Mouse (Mus musculus): ENCODE data around the gene Bex4. TPM values are rescaled to one million over a fixed set of nuclear protein-coding genes. Genes with fewer than 3 reads are reported as not detected.
"Not testable (repeated sequence)": the region's sequence is repeated elsewhere in the genome, so short reads cannot be mapped to it uniquely, and the experiment has no call there.

Gene Bex4
- polyA plus RNA-seq, 1 experiment from 2014 or later, result 34.1 TPM

- ATAC-seq (ENCODE audit: low read depth) (no peak), DNase-seq (ENCODE audit: low spot score) (peak; percentile 2)
- H3K9ac ChIP-seq (ENCODE audit: low read depth, low read length), result no peak overlapping the region
- no peaks in the 10 kb centered on the region for H3K36me3 ChIP-seq (ENCODE audit: control insufficient read depth, insufficient read depth, low read length)
- no peaks in the 10 kb centered on the region; the same call in 1 of the 2 replicates for H3K27me3 ChIP-seq (replicated peaks; ENCODE audit: control insufficient read depth, insufficient read depth, low read length)
- H3K4me3 ChIP-seq (ENCODE audit: low read depth, low read length), result no peak overlapping the region
- no peak overlapping the region for H3K4me2 ChIP-seq (ENCODE audit: low read depth, low read length)
- no peaks in the 10 kb centered on the region for H3K9me3 ChIP-seq (ENCODE audit: control insufficient read depth, low read length)
- H3K27ac ChIP-seq (replicated peaks; ENCODE audit: low read depth, low read length), result no peak overlapping the region
- no peaks in the 10 kb centered on the region for H3K4me1 ChIP-seq (ENCODE audit: control insufficient read depth, insufficient read depth, low read length)
- WGBS, result 54% methylated on average over 8 of the region's 8 CpGs
Observed at GRCm38 (mm10) chrX:136127038-136127743, 11.6 kb upstream of the Bex4 start.

GRCm38 (mm10) chrX:136127744-136128064, 11.1 kb upstream of the Bex4 start:
- Histone ChIP-seq H3K36me3 (ENCODE audit: control insufficient read depth, insufficient read depth, low read length) (no peaks in the 10 kb centered on the region), H3K4me2 (ENCODE audit: low read depth, low read length) (no peak overlapping the region), H3K4me3 (ENCODE audit: low read depth, low read length) (no peak overlapping the region), H3K27ac (replicated peaks; ENCODE audit: low read depth, low read length) (no peak overlapping the region), H3K9ac (ENCODE audit: low read depth, low read length) (no peak overlapping the region), H3K9me3 (ENCODE audit: control insufficient read depth, low read length) (no peaks in the 10 kb centered on the region), H3K4me1 (ENCODE audit: control insufficient read depth, insufficient read depth, low read length) (no peaks in the 10 kb centered on the region), H3K27me3 (replicated peaks; ENCODE audit: control insufficient read depth, insufficient read depth, low read length) (no peaks in the 10 kb centered on the region; the same call in 1 of the 2 replicates)
- DNase-seq (ENCODE audit: low spot score) (peak; percentile 11), ATAC-seq (ENCODE audit: low read depth) (no peak)
- WGBS, result 20% methylated on average over 5 of the region's 5 CpGs

GRCm38 (mm10) chrX:136135559-136135958, 3.2 kb upstream of the Bex4 start:
- Histone ChIP-seq H3K9me3 (ENCODE audit: control insufficient read depth, low read length) (no peaks in the 10 kb centered on the region), H3K4me3 (ENCODE audit: low read depth, low read length) (no peak overlapping the region), H3K9ac (ENCODE audit: low read depth, low read length) (no peak overlapping the region), H3K27me3 (replicated peaks; ENCODE audit: control insufficient read depth, insufficient read depth, low read length) (peaks cover 2% of the 10 kb centered on the region; the same call in 1 of the 2 replicates), H3K4me1 (ENCODE audit: control insufficient read depth, insufficient read depth, low read length) (no peaks in the 10 kb centered on the region), H3K27ac (replicated peaks; ENCODE audit: low read depth, low read length) (no peak overlapping the region), H3K36me3 (ENCODE audit: control insufficient read depth, insufficient read depth, low read length) (no peaks in the 10 kb centered on the region), H3K4me2 (ENCODE audit: low read depth, low read length) (no peak overlapping the region)
- ATAC-seq (ENCODE audit: low read depth) (no peak), DNase-seq (ENCODE audit: low spot score) (no peak)
- WGBS, result 88% methylated on average over 4 of the region's 4 CpGs

- H3K4me1 ChIP-seq (ENCODE audit: control insufficient read depth, insufficient read depth, low read length); ATAC-seq (ENCODE audit: low read depth); H3K27me3 ChIP-seq (replicated peaks; ENCODE audit: control insufficient read depth, insufficient read depth, low read length); DNase-seq (ENCODE audit: low spot score); H3K36me3 ChIP-seq (ENCODE audit: control insufficient read depth, insufficient read depth, low read length); H3K27ac ChIP-seq (replicated peaks; ENCODE audit: low read depth, low read length); H3K9ac ChIP-seq (ENCODE audit: low read depth, low read length); H3K9me3 ChIP-seq (ENCODE audit: control insufficient read depth, low read length): not testable (repeated sequence)
- peak overlapping the region; percentile 44 for H3K4me2 ChIP-seq (ENCODE audit: low read depth, low read length)
- WGBS, result 37% methylated on average over 5 of the region's 5 CpGs
- H3K4me3 ChIP-seq (ENCODE audit: low read depth, low read length), result peak overlapping the region; percentile 33
Observed at GRCm38 (mm10) chrX:136139640-136140004, 826 bp downstream of the Bex4 start.

- Histone ChIP-seq H3K27me3 (replicated peaks; ENCODE audit: control insufficient read depth, insufficient read depth, low read length) (no peaks in the 10 kb centered on the region), H3K27ac (replicated peaks; ENCODE audit: low read depth, low read length) (no peak overlapping the region), H3K36me3 (ENCODE audit: control insufficient read depth, insufficient read depth, low read length) (no peaks in the 10 kb centered on the region), H3K9me3 (ENCODE audit: control insufficient read depth, low read length) (no peaks in the 10 kb centered on the region), H3K4me1 (ENCODE audit: control insufficient read depth, insufficient read depth, low read length) (no peaks in the 10 kb centered on the region), H3K4me3 (ENCODE audit: low read depth, low read length) (no peak overlapping the region), H3K9ac (ENCODE audit: low read depth, low read length) (no peak overlapping the region), H3K4me2 (ENCODE audit: low read depth, low read length) (no peak overlapping the region)
- ATAC-seq (ENCODE audit: low read depth) (no peak), DNase-seq (ENCODE audit: low spot score) (no peak)
- 81% methylated on average over 5 of the region's 5 CpGs for WGBS
Observed at GRCm38 (mm10) chrX:136141385-136141784, 2.6 kb downstream of the Bex4 start.

- H3K9ac ChIP-seq (ENCODE audit: low read depth, low read length), result no peak overlapping the region
- no peaks in the 10 kb centered on the region for H3K36me3 ChIP-seq (ENCODE audit: control insufficient read depth, insufficient read depth, low read length)
- H3K4me1 ChIP-seq (ENCODE audit: control insufficient read depth, insufficient read depth, low read length), result no peaks in the 10 kb centered on the region
- H3K27me3 ChIP-seq (replicated peaks; ENCODE audit: control insufficient read depth, insufficient read depth, low read length), result no peaks in the 10 kb centered on the region
- H3K9me3 ChIP-seq (ENCODE audit: control insufficient read depth, low read length), result no peaks in the 10 kb centered on the region
- ATAC-seq (ENCODE audit: low read depth) (no peak), DNase-seq (ENCODE audit: low spot score) (no peak)
- WGBS, result 71% methylated on average over 2 of the region's 2 CpGs
- no peak overlapping the region for H3K27ac ChIP-seq (replicated peaks; ENCODE audit: low read depth, low read length)
- H3K4me3 ChIP-seq (ENCODE audit: low read depth, low read length), result no peak overlapping the region
- no peak overlapping the region for H3K4me2 ChIP-seq (ENCODE audit: low read depth, low read length)
Observed at GRCm38 (mm10) chrX:136143711-136144110, 4.9 kb downstream of the Bex4 start.

GRCm38 (mm10) chrX:136144195-136144594, 5.4 kb downstream of the Bex4 start:
- Histone ChIP-seq H3K4me1 (ENCODE audit: control insufficient read depth, insufficient read depth, low read length) (no peaks in the 10 kb centered on the region), H3K27me3 (replicated peaks; ENCODE audit: control insufficient read depth, insufficient read depth, low read length) (no peaks in the 10 kb centered on the region), H3K9ac (ENCODE audit: low read depth, low read length) (no peak overlapping the region), H3K36me3 (ENCODE audit: control insufficient read depth, insufficient read depth, low read length) (no peaks in the 10 kb centered on the region), H3K4me3 (ENCODE audit: low read depth, low read length) (no peak overlapping the region), H3K9me3 (ENCODE audit: control insufficient read depth, low read length) (no peaks in the 10 kb centered on the region), H3K4me2 (ENCODE audit: low read depth, low read length) (no peak overlapping the region), H3K27ac (replicated peaks; ENCODE audit: low read depth, low read length) (no peak overlapping the region)
- no peak for DNase-seq (ENCODE audit: low spot score)
- WGBS, result 74% methylated on average over 7 of the region's 7 CpGs
- no peak for ATAC-seq (ENCODE audit: low read depth)

GRCm38 (mm10) chrX:136170625-136171024, 31.8 kb downstream of the Bex4 start:
- Histone ChIP-seq H3K4me3 (ENCODE audit: low read depth, low read length) (peak overlapping the region; percentile 55), H3K4me1 (ENCODE audit: control insufficient read depth, insufficient read depth, low read length) (no peaks in the 10 kb centered on the region), H3K27ac (replicated peaks; ENCODE audit: low read depth, low read length) (no peak overlapping the region), H3K9ac (ENCODE audit: low read depth, low read length) (peak overlapping the region; percentile 42; the same call in 1 of the 2 replicates), H3K36me3 (ENCODE audit: control insufficient read depth, insufficient read depth, low read length) (0 out of 2 replicates have a peak, but pooled peaks cover 4% of the 10 kb centered on the region), H3K27me3 (replicated peaks; ENCODE audit: control insufficient read depth, insufficient read depth, low read length) (no peaks in the 10 kb centered on the region; the same call in 1 of the 2 replicates), H3K9me3 (ENCODE audit: control insufficient read depth, low read length) (no peaks in the 10 kb centered on the region), H3K4me2 (ENCODE audit: low read depth, low read length) (peak overlapping the region; percentile 54)
- DNase-seq (ENCODE audit: low spot score) (no peak), ATAC-seq (ENCODE audit: low read depth) (no peak)
- WGBS, result 62% methylated on average over 10 of the region's 10 CpGs
